Comparison of ENCODE assay signal across 8 mouse cellular contexts in the genomic region with DNA sequence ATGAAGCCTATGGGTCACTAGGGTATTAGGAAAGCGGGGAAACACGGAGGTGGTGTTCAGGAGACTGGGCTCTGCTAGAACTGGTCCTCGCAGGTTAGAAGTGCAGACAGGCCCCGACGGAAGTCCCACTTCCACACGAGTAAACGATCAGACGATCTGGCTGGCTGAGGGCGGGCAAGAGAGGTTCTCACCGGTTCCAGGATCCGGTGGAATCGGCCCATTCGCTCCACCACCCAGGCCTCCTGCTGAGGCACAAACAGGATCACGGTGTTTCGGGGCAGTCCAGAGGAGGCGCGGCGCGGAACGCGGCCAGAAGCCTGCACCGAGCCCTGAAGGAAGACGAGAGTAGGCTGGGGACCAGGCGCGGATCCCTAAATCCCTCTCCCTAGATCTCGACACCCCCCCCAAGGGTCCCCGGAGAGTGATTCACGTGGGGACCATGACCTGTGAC. TPM values are rescaled to one million over a fixed set of nuclear protein-coding genes. Genes with fewer than 3 reads are reported as not detected.
DNase-seq lines count a peak whose midpoint lies in the region; ATAC-seq and TF ChIP-seq lines count a peak whose summit lies in the region.

No protein-coding gene starts in this region.

- peak; percentile 46 to 51 for DNase-seq in kidney, adult 8-10 months
- DNase-seq in kidney, adult 18-20 months, result no peak
- no peak for DNase-seq in G1E (ENCODE audit: low spot score)
- peak; percentile 38 for DNase-seq in kidney, postnatal 0 days (ENCODE audit: low spot score)
- DNase-seq in adrenal gland, adult (ENCODE audit: inconsistent age in 2 of 2, low spot score in 1 of 2), result no peak
- DNase-seq in thymus, postnatal 4 days, result no peak

- peaks cover 69% of the 10 kb centered on the region for H3K36me3 ChIP-seq in G1E (replicated peaks)
- peaks cover 37% of the 10 kb centered on the region for H3K36me3 ChIP-seq in kidney, postnatal 0 days (ENCODE audit: insufficient read depth, low read length)
- peaks cover 67% of the 10 kb centered on the region for H3K36me3 ChIP-seq in midbrain, embryonic 13.5 days

- H3K4me2 ChIP-seq in kidney, postnatal 0 days (ENCODE audit: low read length), result peak overlapping the region; percentile 79
- peak overlapping the region; percentile 74 for H3K4me2 ChIP-seq in midbrain, embryonic 13.5 days (replicated peaks)

- TF ChIP-seq CTCF in G1E (IDR thresholded peaks at IDR 0.05; ENCODE audit: low read depth, low read length), result no peak
- no peak for TF ChIP-seq CTCF in kidney, postnatal 0 days (IDR thresholded peaks at IDR 0.05; ENCODE audit: low read depth)

- ATAC-seq in G1E (ENCODE audit: extremely low read depth, insufficient number of reproducible peaks, low FRiP score, poor library complexity, severe bottlenecking), result no peak
- ATAC-seq in erythroid progenitor cell, adult 5-6 weeks (replicated peaks; ENCODE audit: low FRiP score, poor library complexity, severe bottlenecking), result peak; percentile 65
- ATAC-seq in kidney, postnatal 0 days (replicated peaks; ENCODE audit: low FRiP score, low read depth), result peak; percentile 65
- peak; percentile 74 for ATAC-seq in midbrain, embryonic 13.5 days

- H3K9ac ChIP-seq in kidney, postnatal 0 days (ENCODE audit: low read depth, low read length), result peak overlapping the region; percentile 73
- H3K9ac ChIP-seq in midbrain, embryonic 13.5 days (replicated peaks), result peak overlapping the region; percentile 92

- H3K4me3 ChIP-seq in G1E (ENCODE audit: low read depth, low read length), result peak overlapping the region; percentile 76
- H3K4me3 ChIP-seq in kidney, postnatal 0 days (replicated peaks; ENCODE audit: low read depth, low read length), result peak overlapping the region; percentile 64
- peak overlapping the region; percentile 72 for H3K4me3 ChIP-seq in midbrain, embryonic 13.5 days (replicated peaks)

- H3K27ac ChIP-seq in kidney, postnatal 0 days, result peak overlapping the region; percentile 88
- H3K27ac ChIP-seq in midbrain, embryonic 13.5 days, result peak overlapping the region; percentile 91

- H3K27me3 ChIP-seq in G1E (ENCODE audit: insufficient read depth, low read length), result peaks cover 3% of the 10 kb centered on the region; the same call in 1 of the 2 replicates
- no peaks in the 10 kb centered on the region for H3K27me3 ChIP-seq in kidney, postnatal 0 days (ENCODE audit: insufficient read depth, low read length)
- H3K27me3 ChIP-seq in midbrain, embryonic 13.5 days, result no peaks in the 10 kb centered on the region

- peaks cover 47% of the 10 kb centered on the region for H3K4me1 ChIP-seq in G1E (ENCODE audit: insufficient read depth, low read depth, low read length)
- H3K4me1 ChIP-seq in kidney, postnatal 0 days (replicated peaks; ENCODE audit: insufficient read depth, low read length), result peaks cover 7% of the 10 kb centered on the region
- H3K4me1 ChIP-seq in midbrain, embryonic 13.5 days (replicated peaks), result peaks cover 29% of the 10 kb centered on the region

- no peaks in the 10 kb centered on the region for H3K9me3 ChIP-seq in G1E (replicated peaks)
- H3K9me3 ChIP-seq in kidney, postnatal 0 days (replicated peaks; ENCODE audit: low read length), result no peaks in the 10 kb centered on the region
- no peaks in the 10 kb centered on the region for H3K9me3 ChIP-seq in midbrain, embryonic 13.5 days

- under 1% methylated on average over 28 of the region's 28 CpGs for WGBS in kidney, postnatal 0 days
- 1% methylated on average over 28 of the region's 28 CpGs for WGBS in midbrain, embryonic 13.5 days

RNA-seq across cellular contexts. Expression of a gene that starts 0.7 kb away (rescaled TPM):
- total RNA-seq in G1E (2014; fragmentation: Nextera tagmentation), result 191 and 233 TPM in 2 replicates
- total RNA-seq in G1E (2017), result 157 and 170 TPM in 2 replicates
- polyA plus RNA-seq in G1E (2012), result 145 and 169 TPM in 2 replicates
- 81.3 and 85.8 TPM in 2 replicates for total RNA-seq in erythroid progenitor cell, adult 5-6 weeks (2015; ENCODE audit: low replicate concordance)
- 34.6 and 43.5 TPM in 2 replicates for total RNA-seq in erythroid progenitor cell, adult 5-6 weeks (2017; ENCODE audit: low replicate concordance)
- 253 and 273 TPM in 2 replicates for polyA plus RNA-seq in kidney, postnatal 0 days (2015; fragmentation: Nextera tagmentation; extraction: Ambion mirVana)
- polyA plus RNA-seq in midbrain, embryonic 13.5 days (2015; fragmentation: Nextera tagmentation; extraction: Ambion mirVana), result 245 and 253 TPM in 2 replicates

RNA-seq across cellular contexts. Expression of a gene that starts 5.2 kb away (rescaled TPM):
- 11.8 and 17.2 TPM in 2 replicates for total RNA-seq in G1E (2014; fragmentation: Nextera tagmentation)
- total RNA-seq in G1E (2017), result 9.4 and 9.7 TPM in 2 replicates
- polyA plus RNA-seq in G1E (2012), result 11.2 and 11.6 TPM in 2 replicates
- total RNA-seq in erythroid progenitor cell, adult 5-6 weeks (2015; ENCODE audit: low replicate concordance), result 21.8 and 49.7 TPM in 2 replicates
- total RNA-seq in erythroid progenitor cell, adult 5-6 weeks (2017; ENCODE audit: low replicate concordance), result 12.5 and 27.2 TPM in 2 replicates
- polyA plus RNA-seq in kidney, postnatal 0 days (2015; fragmentation: Nextera tagmentation; extraction: Ambion mirVana), result 19.2 and 21.3 TPM in 2 replicates
- polyA plus RNA-seq in midbrain, embryonic 13.5 days (2015; fragmentation: Nextera tagmentation; extraction: Ambion mirVana), result 25.3 and 29.9 TPM in 2 replicates

RNA-seq across cellular contexts. Expression of a gene that starts 15.2 kb away (rescaled TPM):
- total RNA-seq in G1E (2014; fragmentation: Nextera tagmentation) (10.2 and 24.4 TPM in 2 replicates), G1E (2017) (12.6 and 17.8 TPM in 2 replicates)
- 15.0 and 17.7 TPM in 2 replicates for polyA plus RNA-seq in G1E (2012)
- 52.8 and 60.9 TPM in 2 replicates for total RNA-seq in erythroid progenitor cell, adult 5-6 weeks (2015; ENCODE audit: low replicate concordance)
- 40.3 and 42.3 TPM in 2 replicates for total RNA-seq in erythroid progenitor cell, adult 5-6 weeks (2017; ENCODE audit: low replicate concordance)
- polyA plus RNA-seq in kidney, postnatal 0 days (2015; fragmentation: Nextera tagmentation; extraction: Ambion mirVana), result 8.1 and 8.9 TPM in 2 replicates
- polyA plus RNA-seq in midbrain, embryonic 13.5 days (2015; fragmentation: Nextera tagmentation; extraction: Ambion mirVana), result 45.4 and 55.2 TPM in 2 replicates

RNA-seq across cellular contexts. Expression of a gene that starts 20.5 kb away (rescaled TPM):
- total RNA-seq in G1E (2014; fragmentation: Nextera tagmentation), result 15.2 and 16.8 TPM in 2 replicates
- 12.9 and 18.7 TPM in 2 replicates for total RNA-seq in G1E (2017)
- 4.3 and 9.4 TPM in 2 replicates for polyA plus RNA-seq in G1E (2012)
- 12.6 and 20.2 TPM in 2 replicates for total RNA-seq in erythroid progenitor cell, adult 5-6 weeks (2015; ENCODE audit: low replicate concordance)
- total RNA-seq in erythroid progenitor cell, adult 5-6 weeks (2017; ENCODE audit: low replicate concordance), result 33.4 and 59.7 TPM in 2 replicates
- polyA plus RNA-seq in kidney, postnatal 0 days (2015; fragmentation: Nextera tagmentation; extraction: Ambion mirVana), result 7.2 and 9.2 TPM in 2 replicates
- polyA plus RNA-seq in midbrain, embryonic 13.5 days (2015; fragmentation: Nextera tagmentation; extraction: Ambion mirVana), result 17.0 and 18.7 TPM in 2 replicates

RNA-seq across cellular contexts. Expression of a gene that starts 27.9 kb away (rescaled TPM):
- total RNA-seq in G1E (2014; fragmentation: Nextera tagmentation) (0.63 and 3.9 TPM in 2 replicates), G1E (2017) (4.0 and 5.5 TPM in 2 replicates)
- 0.36 and 0.56 TPM in 2 replicates for polyA plus RNA-seq in G1E (2012)
- total RNA-seq in erythroid progenitor cell, adult 5-6 weeks (2015; ENCODE audit: low replicate concordance), result 3.8 TPM in 1 of 2 replicates, not detected in the other
- total RNA-seq in erythroid progenitor cell, adult 5-6 weeks (2017; ENCODE audit: low replicate concordance), result 0.64 TPM in 1 of 2 replicates, not detected in the other
- polyA plus RNA-seq in kidney, postnatal 0 days (2015; fragmentation: Nextera tagmentation; extraction: Ambion mirVana), result 3.3 and 3.8 TPM in 2 replicates
- polyA plus RNA-seq in midbrain, embryonic 13.5 days (2015; fragmentation: Nextera tagmentation; extraction: Ambion mirVana), result 20.0 and 20.2 TPM in 2 replicates

Comparison
In these comparisons a context has a peak if more than half of its experiments do, and no peak if none do; other contexts are left out.
1. DNase-seq: peak in kidney, adult 8-10 months (2 of 2) and kidney, postnatal 0 days (single experiment); none in kidney, adult 18-20 months (single experiment), G1E (single experiment), adrenal gland, adult (0 of 2) and thymus, postnatal 4 days (single experiment).
2. Peak in every context shown above with its lines, with median percentiles within 50 percentile points of each other: H3K4me3 ChIP-seq.